Mouse (Mus musculus): ENCODE data around the gene Wbp1.

Wbp1 gene

DNA sequence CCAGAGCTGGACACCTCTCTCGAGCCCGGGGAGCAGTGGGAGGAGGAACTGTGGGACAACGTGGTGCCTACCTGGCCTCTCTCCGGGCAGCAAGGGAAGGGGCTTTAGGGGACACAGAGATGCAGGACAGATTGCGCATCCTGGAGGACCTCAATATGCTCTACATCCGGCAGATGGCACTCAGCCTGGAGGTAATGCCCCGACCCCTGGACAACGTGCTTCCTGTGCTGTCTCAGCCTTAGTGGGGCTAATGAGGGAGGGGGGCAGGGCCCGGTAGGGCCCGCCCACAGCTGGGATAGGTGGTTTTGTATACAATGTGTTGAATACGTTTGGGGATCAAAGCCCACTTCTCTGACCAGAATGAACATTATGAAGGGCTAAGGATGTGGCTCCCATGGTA lies 16.7 kb upstream of the Wbp1 start:
- DNase-seq = no peak

DNA sequence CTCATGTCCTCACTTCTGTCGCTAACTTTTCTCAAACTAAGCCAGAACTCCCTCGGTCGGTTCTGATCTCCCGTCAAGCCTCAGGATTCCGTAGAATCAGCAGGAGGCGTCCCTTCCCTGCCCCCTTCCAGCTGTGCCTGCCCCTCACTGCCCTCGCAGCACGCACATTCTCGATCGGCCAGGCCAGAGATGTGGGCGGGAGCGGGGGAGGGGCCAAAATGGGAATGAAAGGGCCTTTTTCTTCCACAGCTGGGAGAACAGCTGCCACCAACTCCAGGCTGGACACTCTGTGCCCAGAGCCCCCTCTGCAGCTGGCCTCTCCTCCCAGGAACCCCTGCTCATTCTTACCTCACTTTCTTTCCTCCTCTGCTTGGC lies 16.2 kb upstream of the Wbp1 start:
- DNase-seq = peak; percentile 31 to 45

DNA sequence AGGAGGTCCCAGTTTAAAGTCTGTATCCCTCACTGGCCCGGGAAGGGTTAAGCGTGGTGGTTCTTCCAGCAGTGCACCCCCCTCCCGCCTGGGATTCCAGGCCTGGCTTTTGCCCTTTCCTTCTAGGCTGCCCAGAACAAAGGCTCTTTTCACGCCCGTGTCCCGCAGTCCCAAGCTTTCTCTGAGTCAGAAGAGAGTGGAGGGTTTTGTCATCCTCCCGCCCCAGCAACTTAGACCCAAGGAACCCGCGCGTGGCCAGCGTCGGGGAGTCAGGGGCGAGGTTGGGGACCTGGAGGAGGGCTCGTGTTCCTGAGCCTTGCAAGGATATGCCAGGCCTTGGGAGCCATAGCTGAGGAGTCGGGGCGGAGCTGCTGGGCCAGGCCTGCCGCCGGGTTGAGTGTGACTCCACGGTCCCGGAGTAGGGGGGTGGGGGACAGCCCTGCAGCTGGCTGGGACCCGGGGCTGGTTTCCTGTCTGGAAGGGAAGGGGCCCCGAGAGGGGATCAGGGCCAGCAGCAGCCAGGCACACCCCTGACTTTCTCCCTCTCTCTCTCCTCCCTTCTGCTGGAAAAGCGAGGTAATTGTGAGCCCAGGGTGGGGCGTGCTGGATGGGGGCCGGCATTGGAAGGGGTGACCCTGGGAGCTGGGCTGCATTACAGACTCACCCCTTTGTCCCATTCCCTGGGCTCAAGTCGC lies 15.7 kb upstream of the Wbp1 start:
- DNase-seq = peak in 1 of 2 experiments; percentile 32

DNA sequence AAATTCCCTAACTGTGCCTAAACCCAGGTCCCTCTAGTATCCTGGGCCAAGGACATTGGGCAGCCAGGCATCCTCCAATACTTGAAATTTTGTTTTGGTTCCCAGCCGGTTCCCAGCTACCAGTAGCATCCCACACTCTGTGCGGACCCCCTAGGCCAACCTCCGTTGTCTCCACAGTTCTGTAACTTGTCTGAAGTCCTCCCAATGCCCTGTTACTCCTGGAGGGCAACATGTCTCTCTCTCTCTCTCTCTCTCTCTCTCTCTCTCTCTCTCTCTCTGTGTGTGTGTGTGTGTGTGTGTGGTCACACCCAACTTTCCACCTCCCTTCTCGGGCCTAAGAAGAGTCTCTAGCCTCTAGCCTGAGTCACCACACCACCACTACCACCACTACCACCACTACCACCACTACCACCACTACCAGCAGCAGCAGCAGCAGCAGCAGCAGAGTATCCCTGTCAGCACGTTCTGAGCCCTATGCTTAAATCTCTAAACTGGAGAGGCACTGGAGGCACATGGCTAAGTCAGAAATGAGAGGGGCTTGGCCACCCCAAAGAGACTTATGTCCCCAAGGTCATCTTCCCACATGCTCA lies 15.0 kb upstream of the Wbp1 start:
- DNase-seq = no peak

DNA sequence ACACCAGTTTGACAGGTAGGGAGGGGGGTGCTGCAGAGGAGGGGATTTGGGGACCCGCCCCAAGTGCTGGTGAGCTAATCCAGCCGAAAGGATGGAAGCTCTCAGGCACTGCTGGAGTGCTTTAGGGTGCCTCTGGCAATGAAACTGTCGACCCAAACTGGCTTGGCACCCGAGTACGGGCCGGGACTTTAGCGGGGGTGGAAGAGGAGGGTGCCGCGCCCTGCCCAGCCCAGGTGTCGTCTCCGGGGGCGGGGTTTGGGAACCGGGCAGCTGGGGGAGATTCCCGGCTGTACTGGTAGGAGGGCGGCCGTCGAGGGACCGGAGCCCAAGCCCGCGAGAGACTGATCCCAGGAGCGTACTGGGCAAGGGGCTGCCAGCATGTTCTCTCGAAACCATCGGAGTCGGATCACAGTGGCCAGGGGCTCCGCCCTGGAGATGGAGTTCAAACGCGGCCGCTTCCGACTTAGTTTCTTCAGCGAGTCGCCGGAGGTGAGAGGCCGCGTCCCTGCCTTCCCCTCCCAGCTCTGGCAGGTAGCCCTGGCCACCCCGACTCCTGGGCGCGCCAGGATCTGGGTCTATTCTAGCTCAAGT lies 14.3 kb upstream of the Wbp1 start:
- DNase-seq = no peak

DNA sequence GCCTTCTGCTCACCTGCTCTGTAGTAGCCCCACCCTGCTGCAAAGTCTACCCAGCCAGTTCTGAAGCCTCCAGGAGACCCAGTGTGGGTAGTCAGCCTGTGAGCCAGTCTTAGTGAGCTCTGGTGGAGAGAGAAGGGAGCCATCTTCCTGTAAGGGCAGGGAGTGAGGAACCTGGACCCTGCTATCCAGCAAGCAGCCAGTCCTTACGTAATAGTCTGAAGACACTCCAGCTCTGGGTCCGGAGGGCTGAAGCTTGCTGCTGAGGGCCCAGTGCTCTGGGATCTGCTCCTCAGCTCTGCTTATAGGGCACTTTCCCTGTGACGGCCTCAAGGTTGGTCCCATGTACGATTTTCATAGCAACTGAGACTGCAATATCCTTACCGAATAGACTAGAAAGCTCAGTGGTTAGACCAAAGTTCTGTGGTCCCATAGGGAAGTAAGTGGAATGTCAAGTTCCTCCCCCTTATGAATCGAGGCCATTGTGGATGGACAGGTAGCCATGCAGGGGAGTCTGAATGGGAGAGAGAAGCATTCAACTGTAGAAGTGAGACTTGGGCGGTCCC lies 13.7 kb upstream of the Wbp1 start, which contains the start of gene Rtkn:
Gene Rtkn, plus strand, starts transcription at position 513 of the 563 bp plus-strand sequence.
- DNase-seq = no peak

DNA sequence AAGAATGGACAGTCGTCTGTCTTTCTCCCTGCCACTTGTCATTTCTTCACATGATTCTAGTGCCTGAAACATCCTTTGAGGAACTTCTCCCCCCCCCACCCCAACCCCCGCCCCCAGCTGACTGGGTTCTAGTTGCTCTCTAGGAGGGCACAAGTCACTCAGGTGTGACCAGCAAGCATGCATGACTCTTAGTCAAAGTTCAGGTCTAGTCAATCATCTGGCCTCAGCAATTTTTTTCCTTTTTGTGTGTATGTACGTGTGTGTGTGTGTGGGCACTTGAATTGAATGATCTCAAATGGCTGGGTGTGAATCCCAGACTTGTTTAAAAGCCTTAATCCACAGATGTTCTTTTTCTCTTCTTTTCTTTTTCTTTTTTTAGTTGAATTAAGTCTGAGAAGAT lies 12.9 kb upstream of the Wbp1 start:
- no peak for DNase-seq

DNA sequence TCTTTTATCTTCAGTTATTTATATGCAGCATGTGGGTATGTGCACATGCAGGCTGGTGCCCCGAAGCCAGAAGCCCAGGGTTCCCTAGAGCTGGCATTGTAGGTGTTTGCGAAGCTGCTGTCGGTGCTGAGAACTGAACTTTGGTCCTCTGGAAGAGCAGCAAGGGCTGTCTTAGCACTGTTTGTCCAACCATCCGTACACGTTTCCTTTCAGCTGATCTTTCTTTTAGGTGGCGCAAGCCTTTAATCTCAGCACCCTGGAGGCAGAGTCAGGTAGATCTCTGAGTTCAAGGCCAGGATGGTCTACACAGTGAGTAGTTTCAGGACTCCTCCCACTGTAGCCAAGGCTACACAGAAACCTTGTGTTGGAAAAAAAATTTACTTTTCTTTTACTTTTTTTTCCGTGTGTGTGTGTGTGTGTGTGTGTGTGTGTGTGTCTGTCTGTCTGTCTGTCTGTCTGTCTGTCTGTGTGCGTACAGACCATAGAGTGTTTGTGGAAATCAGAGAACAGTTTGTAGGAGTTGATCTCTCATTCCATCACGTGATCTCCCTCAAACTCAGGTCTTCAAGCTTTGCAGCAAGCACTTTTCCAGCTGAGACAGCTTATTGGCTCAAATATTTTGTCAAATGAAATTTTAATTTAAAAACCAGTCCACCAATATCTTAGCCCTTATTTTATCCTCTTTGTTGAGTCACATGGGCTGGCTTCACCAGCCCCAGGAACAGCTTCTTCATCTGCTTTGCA lies 11.0 kb upstream of the Wbp1 start:
- no peak for DNase-seq

DNA sequence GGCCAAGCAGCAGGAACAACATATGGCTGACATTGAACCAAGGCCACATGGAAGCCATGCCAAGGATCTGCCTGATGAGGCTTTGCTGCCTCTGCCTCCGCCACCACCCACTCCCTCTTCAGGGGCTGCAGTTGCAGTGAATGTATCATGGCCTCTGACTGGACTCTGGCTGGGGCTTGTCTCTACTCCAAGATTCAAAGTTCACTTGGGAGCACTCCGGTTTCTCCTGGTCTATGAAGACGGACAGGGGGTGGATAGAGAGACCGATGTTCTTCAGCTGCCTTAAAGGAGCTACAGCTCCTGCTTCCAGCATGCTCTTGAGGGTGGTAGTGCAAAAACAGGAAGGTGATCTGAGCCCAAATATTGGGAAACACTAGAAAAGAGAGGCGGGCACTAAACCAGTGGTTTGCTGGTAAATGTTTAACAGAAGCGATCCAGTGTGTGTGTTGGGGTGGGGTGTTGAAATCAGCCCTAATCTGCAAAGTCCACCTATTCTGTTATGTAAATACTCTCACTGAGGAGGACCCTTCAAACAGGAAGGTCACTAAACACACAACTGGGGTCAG lies 10.2 kb upstream of the Wbp1 start:
- no peak for DNase-seq

DNA sequence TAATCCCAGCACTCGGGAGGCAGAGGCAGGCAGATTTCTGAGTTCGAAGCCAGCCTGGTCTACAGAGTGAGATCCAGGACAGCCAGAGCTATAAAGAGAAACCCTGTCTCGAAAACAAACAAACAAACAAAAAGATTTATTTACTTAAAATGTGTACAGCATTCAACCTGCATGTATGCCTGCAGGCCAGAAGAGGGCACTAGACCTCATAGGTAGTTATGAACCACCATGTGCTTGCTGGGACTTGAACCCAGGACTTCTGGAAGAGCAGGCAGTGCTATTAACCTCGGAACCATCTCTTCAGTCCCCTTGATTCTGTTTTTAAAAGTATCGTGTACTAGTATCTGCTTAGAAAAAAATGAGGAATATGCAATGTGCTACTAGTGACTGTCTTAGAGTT lies 6.1 kb upstream of the Wbp1 start:
- no peak for DNase-seq

DNA sequence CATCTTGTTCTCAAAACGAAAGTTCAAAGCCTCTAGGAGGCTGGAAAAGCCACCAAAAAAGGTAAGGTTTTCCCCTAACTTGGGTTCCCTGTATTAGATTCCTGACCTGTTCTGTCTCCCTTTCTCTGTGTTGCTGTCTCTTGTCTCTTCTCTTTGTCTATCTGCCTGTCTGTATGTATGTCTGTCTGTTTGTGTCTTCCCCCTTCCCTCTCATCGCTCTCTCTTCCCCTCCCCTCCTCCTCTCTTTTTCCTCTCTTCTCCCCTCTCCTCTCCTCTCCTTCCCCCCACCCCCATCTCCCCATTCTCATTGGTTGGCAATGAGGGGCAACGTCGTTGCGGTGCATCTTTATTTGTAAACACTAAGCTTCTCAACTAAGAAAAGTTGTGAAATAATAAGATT lies 4.0 kb upstream of the Wbp1 start, which contains the start of gene Ino80b:
Gene Ino80b, minus strand, starts transcription at position 101 of the 400 bp plus-strand sequence.
- no peak for DNase-seq

DNA sequence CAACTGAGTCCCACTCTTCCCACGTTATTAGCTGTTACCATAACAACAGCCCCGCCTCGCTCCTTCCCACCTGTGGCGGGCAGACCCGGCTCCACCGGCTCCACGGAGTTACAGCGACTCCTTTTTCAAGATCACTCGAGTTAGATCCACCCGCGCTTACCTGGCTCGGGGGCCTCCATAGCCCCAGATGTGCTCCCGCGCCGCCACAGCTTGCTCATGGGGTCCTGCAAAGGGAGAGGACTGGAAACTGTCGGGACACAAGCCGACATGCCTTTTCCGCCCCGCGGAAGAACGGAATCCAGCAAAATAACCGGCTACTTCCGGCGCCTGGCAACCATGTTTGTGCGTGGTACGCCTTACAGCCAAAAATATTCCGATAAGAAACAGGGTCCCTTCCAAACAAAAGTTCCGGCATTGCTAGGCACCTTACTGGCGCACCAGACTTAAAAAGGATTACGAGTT lies 3.5 kb upstream of the Wbp1 start:
- peak; percentile 84 to 85 for DNase-seq

DNA sequence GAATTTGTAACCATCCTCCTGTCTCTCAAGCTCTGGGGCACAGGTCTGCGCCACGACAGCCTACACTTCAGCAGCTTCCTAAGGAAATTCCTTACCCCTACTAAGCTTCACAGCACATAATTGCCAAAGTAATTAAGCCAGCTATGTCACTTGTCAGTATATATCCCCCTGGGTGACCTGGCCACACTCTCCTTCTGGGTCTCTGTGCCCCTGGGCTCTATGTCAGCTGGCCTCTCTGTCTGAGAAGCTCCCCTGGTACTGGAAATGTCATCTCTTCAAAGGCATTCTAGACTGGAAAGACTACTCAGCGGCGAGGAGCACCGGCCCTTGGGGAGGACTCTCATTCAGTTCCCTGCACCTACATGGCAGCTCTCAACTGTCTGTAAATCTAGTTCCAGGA lies 1.6 kb upstream of the Wbp1 start:
- DNase-seq = no peak

DNA sequence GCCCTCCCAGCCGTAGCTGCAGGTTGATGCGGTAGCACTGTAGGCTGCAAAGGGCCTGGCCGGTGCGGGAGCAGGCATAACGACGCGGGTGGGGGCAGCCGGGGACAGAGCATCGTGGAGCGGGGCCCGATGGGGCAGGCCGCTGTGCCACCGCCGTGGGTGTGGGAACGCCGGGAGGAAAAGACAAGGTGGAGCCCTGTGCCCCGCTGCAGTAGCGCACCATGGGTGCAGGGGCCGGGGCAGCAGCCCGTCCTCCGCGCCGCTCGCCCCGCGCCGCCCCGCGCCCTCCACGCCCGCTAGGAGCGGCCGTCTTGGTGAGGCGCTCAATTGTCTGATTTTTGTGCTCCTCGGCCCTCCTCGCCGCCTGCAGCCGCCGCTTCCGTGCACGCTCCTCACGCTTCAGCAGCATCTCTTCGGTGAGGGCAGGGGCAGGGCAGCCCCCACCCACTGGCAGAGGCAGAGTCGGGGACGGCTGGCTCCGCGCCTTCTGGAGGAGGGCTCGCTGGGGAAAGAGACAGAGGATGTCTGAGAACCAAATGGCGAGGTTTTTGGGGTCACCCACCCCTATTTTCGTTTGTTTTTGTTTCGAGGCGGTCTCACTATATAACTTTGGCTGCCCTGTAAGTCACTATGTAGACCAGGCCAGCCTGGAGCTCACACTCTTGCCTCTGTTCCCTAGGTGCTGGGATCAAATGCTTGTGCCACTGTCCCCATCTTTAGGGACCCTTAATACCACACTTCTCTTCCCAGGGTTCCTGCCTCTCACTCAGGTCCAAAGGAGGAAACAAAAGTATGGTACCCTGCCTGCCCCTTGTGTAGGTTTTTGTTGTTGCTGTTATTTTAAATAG lies 728 bp upstream of the Wbp1 start:
- DNase-seq = no peak

DNA sequence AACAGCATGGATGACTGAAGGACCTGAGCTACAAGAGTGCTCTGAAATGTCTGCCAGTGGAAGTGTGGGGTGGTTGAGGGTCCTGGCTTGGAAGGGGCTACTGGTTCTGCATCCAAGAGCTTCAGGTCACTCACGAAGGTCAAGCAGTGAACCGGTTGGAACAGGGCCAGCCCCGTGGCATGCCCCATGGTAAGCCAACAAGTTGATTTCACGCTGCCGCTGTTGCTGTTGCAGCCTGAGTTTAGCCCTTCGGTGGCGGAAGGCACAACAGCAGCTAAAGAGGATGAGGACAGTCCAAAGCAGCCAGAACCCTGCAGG lies 1.7 kb downstream of the Wbp1 start:
- DNase-seq = peak in 1 of 2 experiments; percentile 51

DNA sequence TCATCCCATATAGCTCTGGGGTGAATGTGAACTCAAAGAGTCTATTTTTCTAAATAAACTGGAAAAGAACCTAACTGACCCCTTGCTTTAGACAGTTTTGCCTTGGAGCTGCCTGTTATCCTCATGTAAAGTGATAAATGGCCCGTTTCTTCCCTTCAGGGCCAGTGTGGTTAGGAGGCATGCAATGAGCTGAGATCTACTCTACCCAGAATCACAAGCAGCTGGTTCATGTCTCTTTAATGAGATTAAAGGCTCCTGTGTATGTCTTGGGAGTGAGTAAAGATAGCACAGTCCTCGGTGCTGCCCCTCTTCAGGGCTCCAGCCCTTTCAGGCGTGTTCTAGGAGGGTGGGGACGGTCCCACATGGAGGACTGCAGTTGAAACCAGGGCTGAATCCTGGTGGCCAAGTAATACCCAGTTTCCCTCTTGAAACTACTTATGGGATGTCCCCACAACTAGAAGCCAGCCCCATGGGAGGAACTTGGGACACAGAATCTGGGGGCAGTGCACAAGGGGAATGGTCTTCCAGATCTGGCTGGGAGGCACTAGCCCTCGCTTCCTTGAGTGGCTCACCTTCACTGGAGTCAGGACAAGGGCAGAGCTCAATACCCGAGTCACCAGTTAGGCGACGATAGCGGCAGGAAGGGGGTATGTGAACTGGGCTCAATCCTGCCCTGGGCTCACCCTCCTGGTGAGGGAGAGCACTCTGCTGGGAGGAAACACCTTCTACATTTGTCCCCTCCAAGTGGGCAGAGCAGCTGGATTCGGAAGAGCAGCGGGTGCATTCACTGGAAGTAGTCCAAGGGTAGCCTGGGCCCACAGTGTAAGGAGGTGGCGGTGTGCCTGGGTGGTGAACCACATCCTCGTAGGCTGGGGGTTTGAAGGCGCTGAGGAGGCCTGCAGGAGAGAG lies 2.3 kb downstream of the Wbp1 start:
- DNase-seq = no peak

DNA sequence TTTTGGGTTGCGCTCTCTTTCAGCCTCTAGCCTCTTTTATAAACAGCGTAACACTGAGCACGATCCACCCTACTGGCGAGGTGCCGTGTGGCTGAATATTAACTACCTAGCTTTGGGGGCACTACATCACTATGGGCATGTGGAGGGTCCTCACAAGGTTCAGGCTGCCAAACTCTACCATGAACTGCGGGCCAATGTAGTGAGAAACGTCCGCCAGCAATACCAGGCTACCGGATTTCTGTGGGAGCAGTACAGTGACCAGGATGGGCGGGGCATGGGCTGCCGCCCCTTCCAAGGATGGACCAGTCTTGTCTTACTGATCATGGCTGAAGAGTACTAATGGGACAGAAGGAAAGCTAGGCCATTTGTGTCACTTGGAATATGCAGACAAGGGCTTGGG lies 3.0 kb downstream of the Wbp1 start:
- no peak for DNase-seq

DNA sequence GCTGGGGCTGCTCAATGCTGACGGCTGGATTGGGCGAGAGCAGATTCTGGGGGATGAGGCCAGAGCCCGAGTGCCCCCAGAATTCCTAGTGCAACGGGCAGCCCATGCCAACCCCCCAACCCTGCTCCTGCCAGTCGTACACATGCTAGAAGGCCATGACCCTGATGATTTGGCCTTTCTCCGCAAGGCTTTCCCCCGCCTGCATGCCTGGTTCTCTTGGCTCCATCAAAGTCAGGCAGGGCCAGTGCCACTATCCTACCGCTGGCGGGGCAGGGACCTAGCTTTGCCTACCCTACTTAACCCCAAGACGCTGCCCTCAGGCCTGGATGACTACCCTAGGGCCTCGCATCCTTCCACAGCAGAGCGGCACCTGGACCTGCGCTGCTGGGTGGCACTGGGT lies 3.7 kb downstream of the Wbp1 start:
- DNase-seq = no peak

DNA sequence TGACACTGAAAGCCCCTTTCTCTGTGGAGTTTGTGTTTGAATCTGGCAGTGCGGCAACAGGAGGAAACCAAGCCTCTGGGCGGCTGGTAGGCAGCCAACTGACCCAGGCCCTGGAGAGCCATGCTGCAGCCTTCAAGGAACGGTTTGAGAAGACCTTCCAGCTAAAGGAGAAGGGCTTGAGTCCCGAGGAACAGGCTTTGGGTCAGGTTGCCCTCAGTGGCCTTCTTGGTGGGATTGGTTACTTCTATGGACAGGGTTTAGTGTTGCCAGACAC lies 4.3 kb downstream of the Wbp1 start:
- DNase-seq = no peak

DNA sequence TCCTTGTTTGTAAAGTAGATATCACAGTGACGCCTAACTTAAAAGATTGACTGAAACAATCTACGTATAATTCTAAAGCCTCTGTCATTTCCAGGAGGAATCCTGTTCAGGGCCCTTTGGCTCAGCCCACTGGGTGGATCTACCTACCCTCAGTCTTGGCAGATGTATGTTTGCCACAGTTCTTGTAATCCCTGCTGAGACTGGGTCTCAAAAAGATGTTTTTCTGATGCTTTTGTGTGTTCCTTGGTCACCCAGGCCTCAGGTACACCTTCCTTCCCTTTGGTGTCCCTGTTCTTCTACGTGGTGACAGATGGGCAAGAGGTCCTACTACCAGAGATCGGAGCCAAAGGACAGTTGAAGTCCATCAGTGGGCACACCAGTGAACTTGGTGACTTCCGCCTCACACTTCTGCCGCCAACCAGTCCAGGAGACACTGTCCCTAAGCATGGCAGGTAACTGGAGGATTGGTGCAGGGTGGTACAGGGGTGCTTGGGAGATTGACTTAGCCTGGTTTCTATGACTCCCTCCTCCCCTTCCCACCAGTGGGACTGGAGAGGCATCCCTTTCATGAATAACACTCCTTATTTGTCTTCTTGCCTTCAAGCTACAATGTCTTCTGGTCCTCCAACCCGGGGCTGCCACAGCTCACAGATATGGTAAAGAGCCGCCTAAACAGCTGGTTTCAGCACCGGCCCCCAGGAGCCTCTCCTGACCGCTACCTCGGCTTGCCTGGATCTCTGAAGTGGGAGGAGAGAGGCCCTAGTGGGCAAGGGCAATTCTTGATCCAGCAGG lies 4.8 kb downstream of the Wbp1 start:
- no peak for DNase-seq
